Mouse (Mus musculus): ENCODE results near the gene Poc5. TPM values are rescaled to one million over a fixed set of nuclear protein-coding genes. Genes with fewer than 3 reads are reported as not detected.

The Poc5 gene
- polyA plus RNA-seq, 1 experiment from 2014 or later, result 31.5 TPM

DNA sequence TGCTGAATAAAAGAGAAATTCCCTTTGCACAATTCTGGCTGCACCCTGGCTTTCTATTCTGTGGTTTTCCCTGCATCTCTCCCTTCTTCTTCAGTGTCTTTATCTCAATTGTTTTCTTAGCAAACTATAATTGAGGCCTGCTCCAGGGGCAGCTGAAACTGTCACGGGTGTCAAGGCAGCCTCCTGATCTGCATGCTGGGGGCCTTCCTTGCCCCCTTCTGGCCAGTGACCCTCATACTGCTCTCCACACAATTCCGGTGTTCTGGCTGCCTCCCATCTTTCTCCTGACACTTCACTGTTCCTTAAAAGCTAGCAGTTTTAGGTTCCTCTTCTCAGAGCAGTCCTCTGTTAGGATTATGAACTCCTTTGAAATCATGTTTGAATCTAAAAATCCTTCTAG, 1.2 kb downstream of the Poc5 start:
- Histone ChIP-seq H3K27ac (ENCODE audit: low read depth, low read length) (no peak overlapping the region), H3K36me3 (ENCODE audit: control insufficient read depth, insufficient read depth, low read length) (peaks cover 4% of the 10 kb centered on the region; the same call in 1 of the 2 replicates), H3K4me2 (peak overlapping the region; percentile 66), H3K4me3 (ENCODE audit: low read depth, low read length) (peak overlapping the region; percentile 59), H3K27me3 (ENCODE audit: control insufficient read depth, insufficient read depth, low read length) (no peaks in the 10 kb centered on the region), H3K9ac (ENCODE audit: low read length) (peak overlapping the region; percentile 68), H3K9me3 (ENCODE audit: control insufficient read depth, low read length) (no peaks in the 10 kb centered on the region), H3K4me1 (ENCODE audit: control insufficient read depth, insufficient read depth, low read length) (peaks cover 8% of the 10 kb centered on the region)
- ATAC-seq (ENCODE audit: low FRiP score), result no peak
- 26% methylated on average over 2 of the region's 2 CpGs for WGBS
- DNase-seq (ENCODE audit: low spot score, missing footprints), result peak; percentile 72

DNA sequence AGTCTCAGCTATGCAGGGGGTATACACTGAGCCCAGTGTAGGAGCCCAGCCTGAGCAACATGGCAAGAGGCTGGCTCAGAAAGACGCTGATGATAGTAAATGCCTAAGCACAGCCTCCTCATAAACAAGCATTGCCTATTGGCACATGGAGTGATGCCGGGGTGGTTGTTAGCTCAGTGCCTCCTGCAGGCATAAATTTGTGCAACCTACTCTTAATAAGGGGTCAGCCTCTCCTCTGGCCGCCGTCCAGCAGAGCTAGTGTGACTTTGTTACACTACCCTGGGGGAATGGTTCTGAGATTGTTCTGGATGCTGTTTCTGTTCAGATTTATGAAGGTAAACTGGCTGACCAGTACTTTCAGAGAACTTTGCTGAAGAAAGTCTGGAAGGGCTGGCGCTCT, 13.2 kb downstream of the Poc5 start:
- 96% methylated on average over 5 of the region's 5 CpGs for WGBS
- H3K4me1 ChIP-seq (ENCODE audit: control insufficient read depth, insufficient read depth, low read length), result no peaks in the 10 kb centered on the region
- H3K9me3 ChIP-seq (ENCODE audit: control insufficient read depth, low read length), result no peaks in the 10 kb centered on the region
- H3K4me3 ChIP-seq (ENCODE audit: low read depth, low read length), result no peak overlapping the region
- DNase-seq (ENCODE audit: low spot score, missing footprints) (peak; percentile 66), ATAC-seq (ENCODE audit: low FRiP score) (no peak)
- no peak overlapping the region for H3K4me2 ChIP-seq
- H3K27ac ChIP-seq (ENCODE audit: low read depth, low read length), result no peak overlapping the region
- H3K27me3 ChIP-seq (ENCODE audit: control insufficient read depth, insufficient read depth, low read length), result no peaks in the 10 kb centered on the region
- peaks cover 23% of the 10 kb centered on the region for H3K36me3 ChIP-seq (ENCODE audit: control insufficient read depth, insufficient read depth, low read length)
- H3K9ac ChIP-seq (ENCODE audit: low read length), result no peak overlapping the region

DNA sequence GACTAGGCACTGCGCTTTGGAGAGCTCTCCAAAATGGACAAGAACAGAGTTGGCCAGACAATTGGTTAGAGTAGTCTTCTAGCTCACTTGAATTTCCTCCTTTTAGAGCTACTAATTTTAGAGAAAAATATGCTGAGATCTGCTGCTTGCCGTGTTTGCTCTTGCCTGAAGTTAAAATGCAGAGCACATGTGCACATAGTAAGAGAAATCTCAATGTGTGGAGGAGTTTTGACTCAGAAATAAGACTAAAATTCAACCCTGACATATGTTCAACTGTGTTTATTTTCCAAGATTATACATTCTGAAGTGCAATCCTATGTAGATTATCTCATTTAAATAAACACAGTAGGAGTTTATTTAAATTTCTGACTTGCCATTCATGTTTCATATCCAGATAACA, 17.4 kb downstream of the Poc5 start:
- peaks cover 25% of the 10 kb centered on the region for H3K36me3 ChIP-seq (ENCODE audit: control insufficient read depth, insufficient read depth, low read length)
- no peaks in the 10 kb centered on the region for H3K27me3 ChIP-seq (ENCODE audit: control insufficient read depth, insufficient read depth, low read length)
- WGBS, result 100% methylated on average over 2 of the region's 2 CpGs

DNA sequence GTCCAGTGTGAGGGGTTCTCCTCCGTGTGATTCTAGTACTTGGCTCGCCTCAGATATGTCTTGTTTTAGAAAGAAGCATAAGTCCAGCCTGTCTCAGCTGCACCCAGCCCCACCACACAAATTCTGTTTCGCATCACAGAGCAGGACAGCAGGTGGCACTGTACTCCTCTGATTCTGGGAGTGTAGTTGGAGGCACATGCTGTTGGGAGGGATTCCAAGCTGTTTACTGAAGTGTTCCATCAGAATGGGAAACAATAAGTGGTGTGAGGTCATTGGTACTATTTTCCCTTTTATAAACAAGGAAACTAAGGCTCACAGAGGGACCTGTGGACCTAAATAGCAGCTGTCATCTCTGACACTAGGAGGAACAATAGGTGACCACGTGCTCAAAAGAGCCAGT, 18.9 kb downstream of the Poc5 start:
- Histone ChIP-seq H3K4me1 (ENCODE audit: control insufficient read depth, insufficient read depth, low read length) (no peaks in the 10 kb centered on the region), H3K9ac (ENCODE audit: low read length) (no peak overlapping the region), H3K27ac (ENCODE audit: low read depth, low read length) (no peak overlapping the region), H3K27me3 (ENCODE audit: control insufficient read depth, insufficient read depth, low read length) (no peaks in the 10 kb centered on the region), H3K9me3 (ENCODE audit: control insufficient read depth, low read length) (no peaks in the 10 kb centered on the region), H3K4me2 (no peak overlapping the region), H3K4me3 (ENCODE audit: low read depth, low read length) (no peak overlapping the region), H3K36me3 (ENCODE audit: control insufficient read depth, insufficient read depth, low read length) (peaks cover 27% of the 10 kb centered on the region)
- DNase-seq (ENCODE audit: low spot score, missing footprints) (peak; percentile 85), ATAC-seq (ENCODE audit: low FRiP score) (no peak)
- WGBS, result 76% methylated on average over 4 of the region's 4 CpGs

More for the DNA sequence above, 17.4 kb downstream of the Poc5 start:
- DNase-seq (ENCODE audit: low spot score, missing footprints) (peak; percentile 26), ATAC-seq (ENCODE audit: low FRiP score) (no peak)
- Histone ChIP-seq H3K9ac (ENCODE audit: low read length) (no peak overlapping the region), H3K27ac (ENCODE audit: low read depth, low read length) (no peak overlapping the region), H3K4me3 (ENCODE audit: low read depth, low read length) (no peak overlapping the region), H3K4me1 (ENCODE audit: control insufficient read depth, insufficient read depth, low read length) (no peaks in the 10 kb centered on the region), H3K4me2 (no peak overlapping the region), H3K9me3 (ENCODE audit: control insufficient read depth, low read length) (no peaks in the 10 kb centered on the region)

DNA sequence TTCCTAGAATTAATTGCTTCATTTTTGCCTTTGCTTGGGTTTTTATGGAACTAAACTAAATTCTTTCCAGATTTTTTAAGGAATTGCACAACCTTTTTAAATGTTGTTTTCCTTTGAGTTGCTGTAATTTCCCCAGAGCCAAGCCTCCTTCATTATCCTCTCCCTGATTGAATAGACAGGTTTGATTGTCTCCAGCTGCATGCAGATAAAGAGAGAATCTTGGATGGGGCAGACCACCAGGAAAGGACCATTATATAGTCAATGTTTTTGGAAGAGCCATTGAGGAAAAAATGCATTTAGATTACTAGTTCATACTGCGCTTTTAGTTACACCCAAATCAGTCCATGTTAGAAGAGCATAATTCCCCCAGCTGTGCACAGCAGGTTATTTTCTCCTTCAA, 20.7 kb downstream of the Poc5 start:
- ATAC-seq (ENCODE audit: low FRiP score), result no peak
- H3K4me2 ChIP-seq, result no peak overlapping the region
- H3K27me3 ChIP-seq (ENCODE audit: control insufficient read depth, insufficient read depth, low read length), result no peaks in the 10 kb centered on the region
- peaks cover 25% of the 10 kb centered on the region for H3K36me3 ChIP-seq (ENCODE audit: control insufficient read depth, insufficient read depth, low read length)
- no peak overlapping the region for H3K9ac ChIP-seq (ENCODE audit: low read length)
- 91% methylated on average over 1 of the region's 1 CpGs for WGBS
- no peaks in the 10 kb centered on the region for H3K4me1 ChIP-seq (ENCODE audit: control insufficient read depth, insufficient read depth, low read length)
- DNase-seq (ENCODE audit: low spot score, missing footprints), result no peak
- no peak overlapping the region for H3K27ac ChIP-seq (ENCODE audit: low read depth, low read length)
- no peak overlapping the region for H3K4me3 ChIP-seq (ENCODE audit: low read depth, low read length)
- no peaks in the 10 kb centered on the region for H3K9me3 ChIP-seq (ENCODE audit: control insufficient read depth, low read length)

DNA sequence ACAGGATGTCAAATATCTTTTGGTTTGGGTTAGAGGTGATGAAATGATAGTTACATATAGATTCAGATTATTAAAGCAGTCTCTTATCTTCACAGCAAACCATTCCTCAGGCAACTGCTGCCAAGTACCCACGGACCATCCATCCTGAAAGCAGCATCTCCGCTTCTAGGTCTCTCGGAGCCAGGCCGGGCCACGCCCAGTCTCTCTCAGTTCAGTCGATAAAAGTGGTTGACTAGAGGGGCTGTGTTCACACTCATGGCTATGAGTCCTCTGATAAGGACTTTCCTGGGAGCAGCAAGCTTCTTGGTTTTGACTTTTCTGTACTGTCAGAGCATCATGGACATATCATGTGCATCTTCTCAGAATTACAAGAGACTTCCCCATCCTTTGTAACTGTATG, 26.3 kb downstream of the Poc5 start:
- H3K27me3 ChIP-seq (ENCODE audit: control insufficient read depth, insufficient read depth, low read length), result no peaks in the 10 kb centered on the region
- ATAC-seq (ENCODE audit: low FRiP score), result no peak
- WGBS, result 92% methylated on average over 6 of the region's 6 CpGs
- H3K4me1 ChIP-seq (ENCODE audit: control insufficient read depth, insufficient read depth, low read length), result no peaks in the 10 kb centered on the region
- no peak overlapping the region for H3K9ac ChIP-seq (ENCODE audit: low read length)
- no peak for DNase-seq (ENCODE audit: low spot score, missing footprints)
- H3K36me3 ChIP-seq (ENCODE audit: control insufficient read depth, insufficient read depth, low read length), result peaks cover 22% of the 10 kb centered on the region; the same call in 1 of the 2 replicates
- H3K4me3 ChIP-seq (ENCODE audit: low read depth, low read length), result no peak overlapping the region
- H3K4me2 ChIP-seq, result no peak overlapping the region
- H3K27ac ChIP-seq (ENCODE audit: low read depth, low read length), result no peak overlapping the region
- H3K9me3 ChIP-seq (ENCODE audit: control insufficient read depth, low read length), result no peaks in the 10 kb centered on the region

DNA sequence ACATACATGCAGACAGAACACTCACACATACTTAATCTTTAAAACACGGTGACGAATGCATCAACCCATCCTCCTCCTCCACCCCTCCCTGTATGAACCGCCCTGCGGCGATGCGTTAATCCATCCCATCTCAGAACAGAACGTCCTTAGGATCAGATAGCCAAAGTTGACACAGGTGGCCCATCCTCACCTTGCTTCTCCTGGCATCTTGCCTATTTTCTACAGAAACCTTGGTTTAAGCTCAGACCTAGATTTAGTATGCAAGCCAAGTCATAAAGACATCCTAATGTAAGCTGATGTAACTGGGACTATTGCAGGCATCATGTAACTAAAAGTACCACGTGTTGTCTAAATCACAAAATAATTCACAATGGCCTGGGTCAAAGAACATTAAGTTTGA, 28.3 kb downstream of the Poc5 start:
- Histone ChIP-seq H3K4me1 (ENCODE audit: control insufficient read depth, insufficient read depth, low read length) (no peaks in the 10 kb centered on the region), H3K27ac (ENCODE audit: low read depth, low read length) (no peak overlapping the region), H3K4me2 (no peak overlapping the region), H3K9ac (ENCODE audit: low read length) (no peak overlapping the region), H3K36me3 (ENCODE audit: control insufficient read depth, insufficient read depth, low read length) (peaks cover 11% of the 10 kb centered on the region; the same call in 1 of the 2 replicates), H3K9me3 (ENCODE audit: control insufficient read depth, low read length) (no peaks in the 10 kb centered on the region), H3K4me3 (ENCODE audit: low read depth, low read length) (no peak overlapping the region), H3K27me3 (ENCODE audit: control insufficient read depth, insufficient read depth, low read length) (no peaks in the 10 kb centered on the region)
- no peak for DNase-seq (ENCODE audit: low spot score, missing footprints)
- ATAC-seq (ENCODE audit: low FRiP score), result no peak
- 91% methylated on average over 8 of the region's 8 CpGs for WGBS

DNA sequence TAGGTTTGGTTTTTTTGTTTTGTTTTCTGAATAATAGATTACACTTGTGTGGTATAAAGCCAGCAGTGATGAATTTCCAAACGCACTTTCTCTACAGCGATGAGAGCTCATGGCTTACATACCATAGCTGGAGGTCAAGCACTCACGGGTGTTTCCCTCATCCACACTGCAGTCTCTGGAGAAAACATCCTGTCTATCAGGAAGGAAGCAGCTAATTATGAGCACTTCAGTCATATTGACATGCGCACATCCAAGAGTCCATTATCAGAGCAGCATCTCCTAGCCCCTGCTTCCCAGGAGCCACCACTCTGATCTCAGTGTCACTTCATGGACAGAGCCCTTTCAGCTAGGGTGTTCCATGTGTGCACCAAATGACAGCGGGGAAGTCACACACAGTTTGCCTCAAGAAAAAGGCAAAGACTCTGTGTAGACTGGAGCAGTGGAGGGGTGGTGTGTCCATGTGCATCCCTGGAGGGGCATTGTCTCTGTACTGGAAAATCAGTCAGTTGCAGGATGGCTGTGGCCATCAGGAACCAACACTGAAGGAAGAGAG, 29.2 kb downstream of the Poc5 start:
- WGBS, result 89% methylated on average over 5 of the region's 5 CpGs
- Histone ChIP-seq H3K27me3 (ENCODE audit: control insufficient read depth, insufficient read depth, low read length) (no peaks in the 10 kb centered on the region), H3K36me3 (ENCODE audit: control insufficient read depth, insufficient read depth, low read length) (peaks cover 11% of the 10 kb centered on the region; the same call in 1 of the 2 replicates)

DNA sequence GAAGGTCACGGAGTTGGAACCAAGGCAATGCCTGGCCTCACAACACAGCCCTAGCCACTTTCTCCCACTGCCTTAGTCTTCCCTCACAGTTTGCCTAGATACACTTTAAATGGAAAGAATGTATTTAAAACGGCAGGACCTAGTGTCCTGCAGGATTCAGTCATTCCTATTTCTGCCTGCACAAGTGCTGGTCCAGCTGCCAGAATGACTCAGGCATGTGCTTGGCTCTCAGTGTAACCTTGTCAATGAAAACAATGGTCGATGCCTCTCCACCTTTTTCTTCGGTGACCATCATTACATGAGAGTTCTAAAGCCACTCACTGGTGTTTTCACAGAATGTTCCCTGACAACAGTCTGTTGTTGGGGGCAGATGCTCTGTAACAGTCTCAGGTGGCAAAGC, 30.4 kb downstream of the Poc5 start:
- Histone ChIP-seq H3K27ac (ENCODE audit: low read depth, low read length) (no peak overlapping the region), H3K4me1 (ENCODE audit: control insufficient read depth, insufficient read depth, low read length) (no peaks in the 10 kb centered on the region), H3K9me3 (ENCODE audit: control insufficient read depth, low read length) (no peaks in the 10 kb centered on the region), H3K27me3 (ENCODE audit: control insufficient read depth, insufficient read depth, low read length) (no peaks in the 10 kb centered on the region), H3K4me2 (no peak overlapping the region), H3K36me3 (ENCODE audit: control insufficient read depth, insufficient read depth, low read length) (peaks cover 11% of the 10 kb centered on the region; the same call in 1 of the 2 replicates), H3K9ac (ENCODE audit: low read length) (no peak overlapping the region), H3K4me3 (ENCODE audit: low read depth, low read length) (no peak overlapping the region)
- WGBS, result 94% methylated on average over 4 of the region's 4 CpGs
- DNase-seq (ENCODE audit: low spot score, missing footprints), result peak; percentile 19
- ATAC-seq (ENCODE audit: low FRiP score), result no peak

More for the DNA sequence above, 29.2 kb downstream of the Poc5 start:
- Histone ChIP-seq H3K9ac (ENCODE audit: low read length) (no peak overlapping the region), H3K4me1 (ENCODE audit: control insufficient read depth, insufficient read depth, low read length) (no peaks in the 10 kb centered on the region), H3K4me2 (no peak overlapping the region), H3K9me3 (ENCODE audit: control insufficient read depth, low read length) (no peaks in the 10 kb centered on the region), H3K27ac (ENCODE audit: low read depth, low read length) (no peak overlapping the region), H3K4me3 (ENCODE audit: low read depth, low read length) (no peak overlapping the region)
- DNase-seq (ENCODE audit: low spot score, missing footprints) (peak; percentile 62), ATAC-seq (ENCODE audit: low FRiP score) (no peak)

Measured in midbrain, embryonic 11.5 days (tissue).